Mouse (Mus musculus) cerebellum, adult 11-12 months (tissue): ENCODE measurements at regions not wholly inside any gene's neighbourhood (a gene's known extent, or its start where the extent isn't known, plus 50 kb on each side); places are given as distances from the start of the nearest gene placed in this dataset.

Experiments
- DNase-seq: peaks from one replicate; pipeline ENCODE4 v3.0.0; 2022

DNA sequence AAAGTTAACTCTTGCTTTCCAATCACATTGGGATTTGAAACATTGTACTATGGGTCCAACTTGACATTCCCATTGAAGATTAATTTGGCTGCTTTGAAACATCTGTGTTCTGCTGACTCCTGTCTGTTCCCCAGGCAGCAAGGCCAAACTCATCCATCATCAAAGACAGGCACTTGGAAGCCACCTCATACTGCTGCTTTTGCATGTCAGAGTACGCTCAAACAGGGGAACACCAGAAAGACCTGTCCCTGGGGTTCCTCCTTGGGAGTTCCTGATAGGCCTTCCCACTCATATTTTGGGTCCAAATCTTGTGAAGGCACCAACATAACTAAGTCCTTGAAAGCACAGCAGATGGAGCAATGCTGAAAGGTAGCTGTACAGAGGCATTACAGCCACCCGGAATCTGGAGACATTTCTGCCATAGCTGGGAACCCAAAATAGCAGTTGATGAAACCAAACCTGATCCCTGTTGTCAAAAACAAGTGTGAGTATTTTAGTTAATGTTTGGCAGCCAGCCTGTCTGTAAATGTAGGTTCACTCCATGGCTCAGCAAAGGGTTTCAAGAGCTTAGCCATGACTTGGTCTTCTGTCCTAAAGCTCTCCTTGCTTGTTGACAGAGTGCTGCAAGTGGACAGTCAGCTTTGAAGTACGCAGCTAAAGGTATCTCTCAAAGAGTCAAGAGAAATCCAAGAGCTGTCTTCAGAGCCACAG lies 147.0 kb upstream of the Spag17 start:
- DNase-seq: no peak

DNA sequence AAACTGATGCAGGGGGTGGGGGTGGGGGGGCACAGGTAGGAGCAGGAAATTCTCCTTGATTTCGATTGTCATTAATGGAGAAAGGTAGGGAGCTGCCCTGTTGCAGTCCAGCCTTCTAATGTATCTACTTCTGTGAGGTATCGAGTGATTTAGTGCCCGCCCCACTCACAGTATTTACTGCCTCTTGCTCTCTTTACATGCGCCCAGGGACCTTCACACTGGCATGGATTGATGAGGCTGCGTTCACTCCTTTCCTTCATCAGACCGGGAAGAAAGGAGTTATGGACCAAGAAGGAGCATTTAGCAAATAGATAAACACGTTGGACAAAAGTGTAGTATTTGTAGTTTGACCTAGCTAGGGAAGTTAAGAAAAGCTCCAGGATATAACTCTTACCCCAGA lies 145.6 kb upstream of the Spag17 start:
- no peak for DNase-seq

DNA sequence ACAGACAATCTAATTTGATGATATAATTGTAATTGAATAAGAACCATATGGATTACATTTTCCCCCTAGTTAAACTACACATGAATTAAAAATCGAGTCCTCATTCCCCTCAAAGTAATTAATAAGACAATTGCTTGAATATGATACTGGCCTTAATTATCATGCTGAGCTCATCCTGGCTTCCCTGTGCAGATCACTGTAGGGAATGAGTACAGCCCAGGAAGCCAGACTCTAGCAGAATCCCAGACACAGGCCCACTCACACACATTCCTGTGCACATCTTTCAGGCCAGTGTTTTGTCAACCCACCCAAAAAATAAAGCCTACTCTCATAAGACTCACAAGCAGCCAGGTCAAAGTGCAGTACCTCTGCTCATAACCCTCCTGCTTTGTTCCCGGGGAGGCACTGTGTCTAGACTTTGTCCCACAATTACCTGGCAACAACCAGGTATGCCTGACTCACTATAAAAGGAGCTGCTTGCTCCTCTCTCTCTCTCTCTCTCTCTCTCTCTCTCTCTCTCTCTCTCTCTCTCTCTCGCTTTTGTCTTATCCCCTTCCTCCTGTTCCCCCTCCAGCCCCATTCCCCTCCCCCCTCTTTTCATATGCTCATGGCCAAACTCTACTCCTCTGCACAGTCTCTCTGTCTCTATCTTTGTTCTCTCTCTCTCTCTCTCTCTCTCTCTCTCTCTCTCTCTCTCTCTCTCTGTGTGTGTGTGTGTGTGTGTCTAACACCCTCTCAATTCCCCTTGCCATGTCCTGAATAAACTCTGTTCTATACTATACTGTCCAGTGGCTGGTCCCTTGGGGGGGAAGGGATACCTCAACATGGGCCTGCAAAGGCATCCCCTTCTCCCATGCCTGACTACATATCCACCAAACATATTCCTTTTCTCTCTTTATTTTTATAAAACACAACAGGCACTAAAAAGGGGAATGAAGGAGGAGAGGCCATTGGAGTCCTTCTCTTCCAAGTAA lies 143.7 kb upstream of the Spag17 start:
- no peak for DNase-seq

DNA sequence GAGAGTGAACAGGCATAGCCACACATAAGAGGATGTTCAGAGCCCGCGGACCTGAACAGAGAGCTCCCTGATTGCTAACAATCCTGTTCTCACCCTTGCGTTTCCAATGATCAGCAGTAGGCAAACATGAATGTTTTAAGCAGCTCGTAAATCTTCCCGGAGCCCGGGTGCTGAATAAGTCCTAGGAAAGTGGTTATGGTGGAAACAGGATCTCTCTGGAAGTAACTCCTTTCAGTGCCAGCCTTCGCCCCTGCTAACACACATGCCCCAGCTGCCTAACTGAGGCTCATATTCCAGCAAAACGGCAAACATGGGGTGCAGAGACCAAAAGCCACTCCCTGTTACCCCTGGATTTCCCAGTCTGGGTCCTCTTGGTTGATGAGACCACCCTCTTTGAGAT lies 135.5 kb upstream of the Spag17 start:
- DNase-seq: no peak

DNA sequence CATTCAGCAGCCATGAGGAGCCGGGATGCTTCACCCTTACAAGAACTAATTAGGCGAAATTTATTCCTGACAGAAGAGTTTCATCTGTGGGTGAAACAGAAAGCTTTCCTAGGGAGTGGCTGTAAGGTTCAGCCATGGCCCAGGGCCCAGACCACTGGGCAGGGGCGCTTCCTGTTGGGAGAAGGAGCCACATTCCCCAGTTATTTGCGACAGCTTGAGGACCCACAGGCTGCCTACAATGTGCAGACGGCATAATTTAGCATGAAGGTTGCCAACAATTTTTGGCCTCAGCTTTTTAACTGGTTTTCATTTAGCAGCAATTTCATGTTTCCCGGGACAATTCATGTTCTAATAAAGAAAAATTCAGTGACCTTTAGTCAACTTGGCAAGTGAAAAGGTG lies 106.7 kb upstream of the Spag17 start:
- DNase-seq: no peak

DNA sequence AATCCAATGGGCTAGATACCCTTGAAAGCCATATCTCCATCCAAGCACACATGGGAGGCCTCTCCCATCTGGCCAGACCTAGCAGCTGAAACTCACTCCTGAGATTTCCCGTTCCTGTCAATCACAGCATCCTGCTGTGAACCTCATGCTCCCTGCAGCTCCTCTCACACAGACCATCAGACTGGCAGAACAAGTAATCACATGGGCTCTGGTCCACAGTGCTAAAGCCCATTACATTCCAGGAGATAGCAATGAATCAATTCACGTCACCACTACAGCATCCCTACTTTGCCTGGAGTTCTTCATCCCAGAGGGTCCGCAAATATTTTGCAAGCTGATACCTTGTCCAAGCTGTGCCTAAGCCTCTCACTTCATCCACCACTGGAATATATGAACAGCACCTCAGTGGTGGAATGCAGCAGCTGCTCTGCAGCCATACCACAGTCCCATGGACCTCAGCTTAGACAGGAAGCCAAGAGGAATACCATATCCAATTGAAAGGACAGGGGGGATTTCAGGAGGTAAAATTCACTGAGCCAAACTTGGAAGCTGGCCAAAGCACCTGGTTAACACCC lies 99.2 kb upstream of the Spag17 start:
- DNase-seq: no peak

DNA sequence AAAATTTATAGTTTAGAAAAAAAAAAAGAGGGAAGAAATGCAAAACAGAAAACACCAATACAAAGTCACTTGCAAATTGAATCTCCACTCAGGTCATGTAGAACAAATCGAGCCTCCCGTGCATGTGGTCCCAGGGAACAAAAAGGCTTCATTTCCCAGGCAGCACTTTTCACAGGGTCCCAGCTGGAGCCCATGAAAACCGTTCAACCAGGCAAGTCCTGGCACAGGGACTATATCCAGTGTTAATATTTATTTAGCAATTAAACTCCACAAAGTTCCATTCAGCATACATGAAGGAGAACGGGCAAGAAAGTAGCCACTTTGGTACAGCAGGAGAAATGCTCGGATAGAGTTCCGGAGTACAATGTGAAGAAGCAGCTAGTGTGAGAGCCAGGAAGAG lies 93.9 kb upstream of the Spag17 start:
- DNase-seq: no peak

DNA sequence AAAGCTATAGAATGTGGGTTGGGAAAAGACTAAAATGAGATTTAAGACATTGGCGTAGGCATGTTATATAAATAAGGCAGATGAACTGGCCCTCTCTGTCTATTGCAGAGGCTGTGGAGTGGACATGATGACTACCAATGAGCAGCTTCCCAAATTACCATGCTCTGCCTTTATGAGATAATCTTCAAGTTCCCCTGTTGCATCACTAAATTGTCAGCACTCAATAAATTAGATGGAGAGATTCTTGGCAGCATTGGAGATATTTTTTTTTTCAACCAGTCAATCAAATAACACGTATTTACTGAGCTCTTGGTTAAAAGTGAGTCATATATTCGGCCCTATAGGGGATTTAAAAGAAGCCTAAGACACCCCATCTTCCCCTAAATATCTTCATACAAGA lies 91.6 kb upstream of the Spag17 start:
- no peak for DNase-seq

DNA sequence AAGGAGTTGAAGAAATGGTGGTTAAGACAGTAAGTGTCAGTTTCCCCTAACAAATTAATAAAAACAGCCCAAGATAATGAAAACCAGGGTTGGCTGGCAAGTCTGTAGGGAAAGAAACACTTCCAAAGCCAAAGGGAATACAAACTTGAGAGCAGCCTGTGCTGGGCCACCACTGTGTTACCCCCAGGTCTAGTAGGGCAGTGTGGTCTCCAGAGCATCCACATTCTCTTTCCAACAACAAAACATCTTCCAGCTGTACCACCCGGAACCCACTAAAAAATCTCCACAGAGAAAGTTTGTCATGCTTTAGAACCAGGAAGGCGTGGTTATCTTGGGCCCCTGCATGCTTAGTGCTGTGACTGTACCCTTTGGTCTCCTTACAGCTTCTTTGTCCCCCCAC lies 89.4 kb upstream of the Spag17 start:
- no peak for DNase-seq

DNA sequence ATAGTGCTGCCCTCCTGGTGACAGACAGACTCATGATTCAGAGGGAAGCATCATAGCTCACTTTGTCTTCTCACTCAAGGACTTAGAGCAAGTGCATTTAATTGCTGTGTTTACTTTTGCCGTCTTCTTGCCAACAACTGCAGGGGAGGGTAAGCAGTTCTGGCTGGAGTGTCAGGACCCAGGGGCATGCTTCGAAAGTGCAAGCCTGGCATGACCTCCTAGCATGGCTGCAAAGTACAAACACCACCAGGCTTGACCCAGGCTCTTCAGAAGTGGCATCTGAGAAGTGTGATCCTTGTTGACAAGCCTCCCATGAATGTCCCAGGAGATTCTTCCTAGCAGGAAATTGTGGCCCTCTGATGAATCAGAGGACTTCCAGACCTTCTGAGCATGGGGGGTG lies 87.4 kb upstream of the Spag17 start:
- no peak for DNase-seq

DNA sequence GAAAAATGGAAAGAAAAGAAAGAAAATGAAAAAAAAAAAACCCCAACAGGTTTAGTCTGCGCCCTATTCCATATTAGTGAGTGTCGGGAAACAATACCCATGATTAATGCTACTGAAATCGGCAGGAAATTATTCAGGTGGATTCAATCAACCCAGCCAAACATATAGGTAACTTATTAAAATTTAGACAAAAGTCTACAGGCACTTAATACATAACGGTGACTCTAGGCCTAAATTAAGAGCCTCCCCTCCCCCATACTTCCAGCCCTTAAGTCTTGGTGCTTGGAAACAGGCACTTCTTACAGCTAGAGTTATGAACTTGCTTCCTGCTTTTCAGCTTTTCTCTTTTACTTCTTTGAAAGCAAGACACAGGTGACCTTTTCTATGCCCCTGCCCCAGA lies 74.7 kb upstream of the Spag17 start:
- DNase-seq: no peak

DNA sequence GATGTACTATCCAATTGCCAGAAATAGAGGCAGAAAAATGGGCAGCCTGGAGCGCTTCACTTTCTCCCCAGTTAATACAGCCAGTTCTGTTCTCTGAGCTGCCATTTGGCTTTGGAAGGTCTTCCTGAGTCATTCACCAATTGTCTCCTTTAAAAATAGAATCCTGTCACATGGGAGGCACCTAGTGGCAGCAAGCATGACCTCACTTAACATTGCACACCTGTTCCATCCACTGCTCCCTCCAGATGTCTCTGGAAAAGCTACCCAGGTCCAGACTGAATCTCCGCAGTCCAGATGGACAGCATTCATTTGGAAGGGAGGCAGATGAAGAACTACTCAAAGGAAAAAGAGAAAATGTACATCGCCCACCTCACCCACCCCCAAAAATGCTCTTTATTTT lies 73.9 kb upstream of the Spag17 start:
- no peak for DNase-seq

DNA sequence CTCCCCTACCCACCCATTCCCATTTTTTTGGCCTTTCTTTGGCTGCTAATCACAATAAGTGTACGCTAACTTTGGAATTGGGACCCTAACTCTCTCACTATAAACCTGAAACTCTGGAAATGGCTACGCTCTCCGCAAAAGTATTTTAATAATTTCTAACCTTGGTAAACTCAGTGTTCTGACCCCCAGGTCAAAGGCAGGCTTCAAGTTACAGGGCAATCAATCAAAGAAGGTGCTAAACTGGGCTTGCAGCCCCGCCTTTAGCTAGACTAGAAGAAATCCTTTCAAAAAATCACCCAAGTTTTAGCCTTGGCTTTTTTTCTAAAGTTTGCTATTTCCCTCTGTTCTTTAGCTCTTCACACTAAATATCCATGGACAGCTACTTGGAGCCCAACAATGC lies 72.4 kb upstream of the Spag17 start:
- DNase-seq: no peak

DNA sequence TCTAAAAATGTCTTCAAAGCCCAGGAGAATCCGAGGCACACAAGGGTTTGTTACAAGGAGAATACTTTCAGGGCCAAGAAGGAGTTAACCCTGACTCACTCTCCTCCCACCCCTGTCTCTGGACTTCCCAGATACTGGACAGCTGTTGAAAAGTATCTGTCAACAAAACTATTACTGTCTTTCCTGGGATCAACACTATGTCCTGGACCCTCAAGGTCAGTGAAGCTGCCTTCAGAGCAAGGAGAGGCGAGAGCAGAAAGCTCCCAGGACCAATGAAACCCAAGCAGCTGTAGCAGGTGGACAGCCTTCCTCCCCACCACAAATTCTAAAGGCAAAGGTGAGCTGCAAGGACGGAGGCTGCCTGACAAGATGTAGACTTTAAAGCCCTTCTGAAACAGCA lies 70.1 kb upstream of the Spag17 start:
- DNase-seq: no peak

DNA sequence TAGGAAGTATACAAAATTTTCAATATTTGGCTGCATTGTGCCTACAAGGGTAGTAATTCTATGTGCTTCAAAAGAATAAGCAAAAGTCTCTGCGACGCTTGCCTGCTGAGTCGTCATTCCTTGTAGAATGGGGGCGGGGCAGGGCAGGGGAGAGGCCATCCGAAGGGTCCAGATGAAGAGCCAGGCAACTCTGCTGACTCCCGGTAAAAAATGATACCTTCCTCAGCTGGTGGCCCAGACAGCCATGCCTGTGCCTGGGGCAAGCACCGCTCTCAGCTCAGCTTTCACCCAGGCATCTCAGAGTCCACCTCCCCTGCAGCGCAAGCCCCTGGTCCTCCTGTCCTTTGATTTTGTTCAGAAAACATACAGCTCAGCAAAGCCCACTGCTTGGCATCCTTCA lies 67.2 kb upstream of the Spag17 start:
- no peak for DNase-seq

DNA sequence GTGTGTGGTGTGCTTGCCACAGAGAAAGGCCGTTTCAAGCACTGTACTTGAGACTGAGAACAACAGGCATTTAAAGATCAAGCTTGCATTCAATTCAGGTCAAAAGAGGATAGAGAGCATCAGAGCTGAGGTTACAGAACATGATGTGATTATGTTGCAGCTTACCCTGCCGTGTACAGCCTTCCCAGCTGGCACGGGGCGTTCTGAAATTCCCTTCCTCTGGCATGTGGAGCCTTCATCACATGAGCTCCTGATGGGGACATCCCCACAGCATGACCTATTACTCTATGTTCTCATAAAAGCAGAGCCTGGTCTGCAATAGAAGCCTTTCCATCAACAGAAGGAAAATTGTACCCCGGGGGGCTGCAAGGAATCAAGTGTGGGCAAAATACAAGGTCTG lies 62.5 kb upstream of the Spag17 start:
- no peak for DNase-seq

DNA sequence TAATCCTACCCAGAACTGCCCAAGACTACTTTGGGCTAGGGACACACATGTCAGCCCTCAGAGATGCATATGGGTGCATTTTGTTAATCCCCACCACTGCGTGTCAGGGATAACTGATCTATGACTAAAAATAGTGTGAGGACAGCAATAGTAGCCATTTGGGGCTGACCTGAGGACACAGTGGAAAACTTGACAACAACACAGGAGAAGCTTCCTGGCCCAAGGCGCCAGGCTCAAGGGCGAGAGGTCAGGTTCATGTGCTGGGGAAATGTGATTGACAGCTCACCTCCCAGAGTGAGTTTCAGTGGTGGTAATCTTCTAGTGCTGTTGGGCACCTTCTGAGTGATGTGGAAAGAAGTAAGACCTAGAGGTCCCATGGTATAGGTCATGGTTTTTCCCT lies 62.0 kb upstream of the Spag17 start:
- no peak for DNase-seq
